Mouse (Mus musculus): ENCODE measurements around the gene Igfbp5. TPM values are rescaled to one million over a fixed set of nuclear protein-coding genes. Genes with fewer than 3 reads are reported as not detected.

Igfbp5 gene
- polyA plus RNA-seq (2012; rRNA removed): 31.0 and 73.8 TPM in 2 replicates

DNA sequence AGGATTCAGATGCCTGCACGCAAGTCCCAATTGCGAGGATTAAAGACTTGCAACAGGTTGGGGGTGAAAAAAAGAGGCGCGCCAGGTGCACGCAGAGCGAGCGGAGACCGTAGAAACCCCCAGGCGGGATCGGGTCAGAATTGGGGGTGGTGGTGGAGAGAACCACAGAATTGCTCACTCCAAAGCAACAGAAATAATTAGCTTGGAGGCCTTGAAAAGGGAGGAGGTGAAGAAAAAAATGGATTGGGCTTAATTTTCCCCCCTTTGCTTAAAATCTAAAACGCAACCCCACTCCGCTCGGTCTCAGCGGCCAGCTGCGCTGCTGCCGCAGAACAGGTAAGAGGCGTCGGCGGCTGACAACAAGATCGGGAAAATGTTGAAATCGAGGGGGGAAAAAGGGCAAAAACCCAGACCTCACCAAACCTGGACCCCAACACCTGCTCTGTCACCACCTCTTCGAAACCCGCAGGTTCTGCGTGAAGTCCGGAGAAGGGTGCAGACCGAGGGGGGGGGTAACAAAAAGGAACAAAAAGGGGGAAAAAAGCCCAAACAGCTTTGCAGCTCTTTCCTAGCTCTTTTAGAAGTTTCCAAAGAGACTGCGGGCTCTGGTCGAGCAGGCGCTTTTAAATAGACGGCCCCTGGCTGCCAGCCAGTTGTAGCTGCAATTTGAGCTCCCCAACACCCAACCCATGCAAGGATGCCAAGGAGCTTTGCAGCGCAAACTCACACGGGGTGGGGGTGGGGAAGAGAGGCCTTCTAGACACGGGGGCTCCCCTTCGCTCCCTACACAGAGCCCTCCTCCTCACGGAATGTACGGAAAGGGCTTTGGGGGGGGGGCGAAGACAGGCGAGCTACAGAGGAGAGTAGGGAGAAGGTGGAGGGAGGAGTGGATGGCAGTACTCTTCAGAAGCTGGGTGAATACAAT, at the start of gene Igfbp5:
Gene Igfbp5 (minus strand): TSS at position 598 of the 925 bp plus-strand sequence.
- TF ChIP-seq CTCF (IDR thresholded peaks at IDR 0.05; ENCODE audit: borderline replicate concordance, extremely low read depth, insufficient read depth, insufficient read length) (no peak), POLR2A (IDR thresholded peaks at IDR 0.05; ENCODE audit: borderline replicate concordance, extremely low read depth, insufficient read depth, insufficient read length, poor library complexity, severe bottlenecking) (peak; percentile 31; the same call in 1 of the 2 replicates)
- peak; percentile 96 for DNase-seq (ENCODE audit: low read depth)

GRCm38 (mm10) chr1:72914815-72915214, 40.1 kb upstream of the Igfbp5 start:
- peak; percentile 31 for DNase-seq (ENCODE audit: low read depth)
- no peak for TF ChIP-seq POLR2A (IDR thresholded peaks at IDR 0.05; ENCODE audit: borderline replicate concordance, extremely low read depth, insufficient read depth, insufficient read length, poor library complexity, severe bottlenecking)
- TF ChIP-seq CTCF (IDR thresholded peaks at IDR 0.05; ENCODE audit: borderline replicate concordance, extremely low read depth, insufficient read depth, insufficient read length): no peak

DNA sequence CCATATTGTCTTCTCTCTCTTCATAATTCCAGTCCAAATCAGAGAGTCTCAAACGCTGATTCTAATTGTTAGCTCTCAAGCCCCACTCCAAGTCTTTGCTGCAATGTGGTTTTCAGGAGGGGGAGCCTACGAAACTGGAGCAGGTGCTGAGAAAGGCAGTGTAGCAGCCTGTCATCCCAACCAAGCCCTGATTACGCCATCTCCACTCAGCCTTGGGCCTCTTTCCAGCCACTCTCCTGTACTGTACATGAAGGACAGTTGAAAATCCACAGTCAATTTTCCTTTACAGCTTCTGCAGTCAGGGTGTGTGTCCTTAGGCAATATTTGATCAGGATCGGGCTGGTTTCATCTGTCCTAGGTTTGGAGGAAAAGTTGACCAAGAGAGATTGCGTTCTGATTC, 38.4 kb upstream of the Igfbp5 start:
- DNase-seq (ENCODE audit: low read depth): no peak
- no peak for TF ChIP-seq CTCF (IDR thresholded peaks at IDR 0.05; ENCODE audit: borderline replicate concordance, extremely low read depth, insufficient read depth, insufficient read length)
- no peak for TF ChIP-seq POLR2A (IDR thresholded peaks at IDR 0.05; ENCODE audit: borderline replicate concordance, extremely low read depth, insufficient read depth, insufficient read length, poor library complexity, severe bottlenecking)

GRCm38 (mm10) chr1:72895821-72896220, 21.1 kb upstream of the Igfbp5 start:
- no peak for TF ChIP-seq POLR2A (IDR thresholded peaks at IDR 0.05; ENCODE audit: borderline replicate concordance, extremely low read depth, insufficient read depth, insufficient read length, poor library complexity, severe bottlenecking)
- TF ChIP-seq CTCF (IDR thresholded peaks at IDR 0.05; ENCODE audit: borderline replicate concordance, extremely low read depth, insufficient read depth, insufficient read length): no peak
- no peak for DNase-seq (ENCODE audit: low read depth)

GRCm38 (mm10) chr1:72887910-72888309, 13.2 kb upstream of the Igfbp5 start:
- no peak for DNase-seq (ENCODE audit: low read depth)
- TF ChIP-seq POLR2A (IDR thresholded peaks at IDR 0.05; ENCODE audit: borderline replicate concordance, extremely low read depth, insufficient read depth, insufficient read length, poor library complexity, severe bottlenecking) (no peak), CTCF (IDR thresholded peaks at IDR 0.05; ENCODE audit: borderline replicate concordance, extremely low read depth, insufficient read depth, insufficient read length) (no peak)

DNA sequence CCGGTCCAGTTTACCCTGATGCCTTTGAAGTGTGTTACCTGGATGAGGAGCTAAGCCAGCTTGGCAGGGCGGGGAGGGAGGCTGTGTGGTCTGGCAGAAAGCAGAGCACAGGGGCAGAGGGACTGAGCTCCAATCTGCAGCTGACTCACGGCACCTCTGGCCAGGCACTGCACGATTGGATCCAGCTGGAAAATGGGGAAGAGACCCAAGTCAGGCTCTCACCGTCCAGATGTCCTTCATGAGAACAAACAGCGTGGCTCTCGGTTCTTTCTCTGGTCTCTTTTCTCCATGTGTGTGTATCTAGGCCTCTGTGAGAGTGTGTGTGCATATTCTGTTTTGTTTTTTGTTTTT, 11.1 kb upstream of the Igfbp5 start:
- no peak for DNase-seq (ENCODE audit: low read depth)
- TF ChIP-seq POLR2A (IDR thresholded peaks at IDR 0.05; ENCODE audit: borderline replicate concordance, extremely low read depth, insufficient read depth, insufficient read length, poor library complexity, severe bottlenecking) (no peak), CTCF (IDR thresholded peaks at IDR 0.05; ENCODE audit: borderline replicate concordance, extremely low read depth, insufficient read depth, insufficient read length) (no peak)

- no peak for TF ChIP-seq POLR2A (IDR thresholded peaks at IDR 0.05; ENCODE audit: borderline replicate concordance, extremely low read depth, insufficient read depth, insufficient read length, poor library complexity, severe bottlenecking)
- TF ChIP-seq CTCF (IDR thresholded peaks at IDR 0.05; ENCODE audit: borderline replicate concordance, extremely low read depth, insufficient read depth, insufficient read length): no peak
- no peak for DNase-seq (ENCODE audit: low read depth)
Observed at GRCm38 (mm10) chr1:72885111-72885818, 10.6 kb upstream of the Igfbp5 start.

DNA sequence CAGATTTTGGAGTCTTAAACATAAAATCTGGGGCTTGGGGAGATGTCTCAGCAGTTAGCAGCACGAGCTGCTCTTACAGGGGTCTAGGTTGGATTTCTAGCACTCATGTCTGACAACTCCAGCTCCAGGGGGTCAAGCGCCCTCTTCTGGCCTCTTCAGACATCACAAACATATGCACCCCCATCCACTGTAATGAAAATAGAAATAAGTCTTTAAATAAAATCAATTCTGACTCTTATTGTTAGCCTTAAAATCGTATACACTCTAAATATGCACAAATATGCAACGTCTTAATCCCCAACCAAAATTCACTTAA, 4.6 kb upstream of the Igfbp5 start:
- 0 out of 2 replicates have a peak, but pooled peaks have one; percentile 30 for TF ChIP-seq CTCF (IDR thresholded peaks at IDR 0.05; ENCODE audit: borderline replicate concordance, extremely low read depth, insufficient read depth, insufficient read length)
- no peak for TF ChIP-seq POLR2A (IDR thresholded peaks at IDR 0.05; ENCODE audit: borderline replicate concordance, extremely low read depth, insufficient read depth, insufficient read length, poor library complexity, severe bottlenecking)

DNA sequence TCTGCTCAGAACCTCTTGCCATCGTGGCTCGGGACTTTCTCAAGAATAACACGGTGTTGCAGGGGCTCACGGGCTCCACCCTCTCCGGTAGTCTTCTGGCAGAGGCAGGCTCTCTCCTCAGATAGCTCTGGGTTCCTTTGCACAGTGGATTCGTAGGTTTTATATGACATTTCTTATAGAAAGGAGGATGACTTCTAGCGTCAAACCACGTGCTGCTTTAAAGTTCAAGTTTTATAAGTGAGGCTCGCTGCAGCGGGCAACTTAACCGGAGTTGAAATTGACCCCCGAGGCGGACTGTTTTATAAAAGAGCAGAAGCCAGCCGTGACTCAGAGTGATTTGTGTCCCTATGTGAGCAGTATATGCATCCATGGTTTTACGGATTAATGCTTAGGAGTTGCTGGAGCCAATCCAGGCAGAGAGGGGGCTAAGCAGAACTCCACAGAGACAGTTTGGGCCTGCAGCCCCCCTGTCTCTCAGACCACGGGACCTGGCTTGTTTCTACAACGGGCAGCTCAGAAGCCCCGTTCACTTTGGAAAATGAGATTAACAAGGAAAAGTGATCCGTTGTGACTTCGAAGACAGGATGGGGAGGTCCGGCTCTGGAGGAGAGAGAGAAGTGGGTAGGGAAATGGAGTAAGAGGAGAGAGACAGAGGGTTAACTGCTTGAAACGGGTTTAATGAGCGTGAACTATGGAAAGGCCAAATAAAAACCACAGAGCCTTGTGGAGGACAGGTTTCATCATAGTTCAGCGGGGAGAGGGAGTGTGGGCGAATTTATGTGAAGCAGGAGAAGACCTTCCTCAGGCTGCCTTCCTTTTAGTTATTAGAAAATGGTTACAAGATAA, 4.0 kb upstream of the Igfbp5 start:
- DNase-seq (ENCODE audit: low read depth): peak; percentile 36
- TF ChIP-seq POLR2A (IDR thresholded peaks at IDR 0.05; ENCODE audit: borderline replicate concordance, extremely low read depth, insufficient read depth, insufficient read length, poor library complexity, severe bottlenecking) (no peak), CTCF (IDR thresholded peaks at IDR 0.05; ENCODE audit: borderline replicate concordance, extremely low read depth, insufficient read depth, insufficient read length) (no peak)

More for the DNA sequence above, 4.6 kb upstream of the Igfbp5 start:
- DNase-seq (ENCODE audit: low read depth): no peak

GRCm38 (mm10) chr1:72877892-72878291, 3.2 kb upstream of the Igfbp5 start:
- peak; percentile 80 for DNase-seq (ENCODE audit: low read depth)
- TF ChIP-seq CTCF (IDR thresholded peaks at IDR 0.05; ENCODE audit: borderline replicate concordance, extremely low read depth, insufficient read depth, insufficient read length): peak; percentile 67; the same call in 1 of the 2 replicates
- TF ChIP-seq POLR2A (IDR thresholded peaks at IDR 0.05; ENCODE audit: borderline replicate concordance, extremely low read depth, insufficient read depth, insufficient read length, poor library complexity, severe bottlenecking): no peak

- peak; percentile 62 for DNase-seq (ENCODE audit: low read depth)
- TF ChIP-seq POLR2A (IDR thresholded peaks at IDR 0.05; ENCODE audit: borderline replicate concordance, extremely low read depth, insufficient read depth, insufficient read length, poor library complexity, severe bottlenecking) (no peak), CTCF (IDR thresholded peaks at IDR 0.05; ENCODE audit: borderline replicate concordance, extremely low read depth, insufficient read depth, insufficient read length) (no peak)
Observed at GRCm38 (mm10) chr1:72876111-72876510, 1.4 kb upstream of the Igfbp5 start.

Data from brain, embryonic 14.5 days (tissue).